Mouse (Mus musculus): ENCODE measurements around the gene Cyp1b1. TPM values are rescaled to one million over a fixed set of nuclear protein-coding genes. Genes with fewer than 3 reads are reported as not detected.

The Cyp1b1 gene
- polyA plus RNA-seq, 1 experiment from 2014 or later, result 6.9 TPM

- Histone ChIP-seq H3K4me3 (ENCODE audit: low read depth, low read length) (no peak overlapping the region), H3K36me3 (ENCODE audit: control insufficient read depth, insufficient read depth, low read length) (no peaks in the 10 kb centered on the region), H3K27ac (replicated peaks) (no peak overlapping the region), H3K9me3 (ENCODE audit: control insufficient read depth, low read length) (no peaks in the 10 kb centered on the region), H3K4me1 (replicated peaks; ENCODE audit: control insufficient read depth, insufficient read depth) (no peaks in the 10 kb centered on the region; the same call in 1 of the 2 replicates), H3K9ac (ENCODE audit: low read length) (no peak overlapping the region), H3K4me2 (replicated peaks; ENCODE audit: low read depth) (no peak overlapping the region), H3K27me3 (ENCODE audit: control insufficient read depth, insufficient read depth, low read length) (no peaks in the 10 kb centered on the region)
- DNase-seq (ENCODE audit: low spot score), result no peak
- 78% methylated on average over 3 of the region's 3 CpGs for WGBS
- no peak for ATAC-seq (ENCODE audit: low FRiP score, low TSS enrichment)
- TF ChIP-seq EP300 (optimal IDR thresholded peaks at IDR 0.05) (no peak), CTCF (IDR thresholded peaks at IDR 0.05; ENCODE audit: low read depth) (no peak)
Observed at GRCm38 (mm10) chr17:79737598-79737997, 22.7 kb upstream of the Cyp1b1 start.

GRCm38 (mm10) chr17:79733039-79733438, 18.2 kb upstream of the Cyp1b1 start:
- no peak for ATAC-seq (ENCODE audit: low FRiP score, low TSS enrichment)
- H3K4me3 ChIP-seq (ENCODE audit: low read depth, low read length), result no peak overlapping the region
- H3K9me3 ChIP-seq (ENCODE audit: control insufficient read depth, low read length), result no peaks in the 10 kb centered on the region
- no peak overlapping the region for H3K4me2 ChIP-seq (replicated peaks; ENCODE audit: low read depth)
- no peaks in the 10 kb centered on the region for H3K36me3 ChIP-seq (ENCODE audit: control insufficient read depth, insufficient read depth, low read length)
- no peak for DNase-seq (ENCODE audit: low spot score)
- 0 out of 2 replicates have a peak, but pooled peaks cover 5% of the 10 kb centered on the region for H3K4me1 ChIP-seq (replicated peaks; ENCODE audit: control insufficient read depth, insufficient read depth)
- H3K9ac ChIP-seq (ENCODE audit: low read length), result no peak overlapping the region
- TF ChIP-seq EP300 (optimal IDR thresholded peaks at IDR 0.05) (no peak), CTCF (IDR thresholded peaks at IDR 0.05; ENCODE audit: low read depth) (no peak)
- H3K27me3 ChIP-seq (ENCODE audit: control insufficient read depth, insufficient read depth, low read length), result no peaks in the 10 kb centered on the region
- WGBS, result 42% methylated on average over 4 of the region's 4 CpGs
- H3K27ac ChIP-seq (replicated peaks), result no peak overlapping the region

GRCm38 (mm10) chr17:79730988-79731387, 16.1 kb upstream of the Cyp1b1 start:
- Histone ChIP-seq H3K9ac (ENCODE audit: low read length) (no peak overlapping the region), H3K4me2 (replicated peaks; ENCODE audit: low read depth) (no peak overlapping the region), H3K4me3 (ENCODE audit: low read depth, low read length) (no peak overlapping the region), H3K9me3 (ENCODE audit: control insufficient read depth, low read length) (no peaks in the 10 kb centered on the region), H3K4me1 (replicated peaks; ENCODE audit: control insufficient read depth, insufficient read depth) (0 out of 2 replicates have a peak, but pooled peaks cover 6% of the 10 kb centered on the region), H3K27ac (replicated peaks) (no peak overlapping the region), H3K27me3 (ENCODE audit: control insufficient read depth, insufficient read depth, low read length) (no peaks in the 10 kb centered on the region), H3K36me3 (ENCODE audit: control insufficient read depth, insufficient read depth, low read length) (no peaks in the 10 kb centered on the region)
- WGBS, result 47% methylated on average over 8 of the region's 8 CpGs
- ATAC-seq (ENCODE audit: low FRiP score, low TSS enrichment) (no peak), DNase-seq (ENCODE audit: low spot score) (no peak)
- TF ChIP-seq EP300 (optimal IDR thresholded peaks at IDR 0.05), result no peak
- TF ChIP-seq CTCF (IDR thresholded peaks at IDR 0.05; ENCODE audit: low read depth), result no peak

GRCm38 (mm10) chr17:79728585-79729503, 14.0 kb upstream of the Cyp1b1 start:
- no peak overlapping the region for H3K4me3 ChIP-seq (ENCODE audit: low read depth, low read length)
- ATAC-seq (ENCODE audit: low FRiP score, low TSS enrichment), result peak; percentile 74; the same call in 1 of the 2 replicates
- DNase-seq (ENCODE audit: low spot score), result no peak
- no peaks in the 10 kb centered on the region for H3K9me3 ChIP-seq (ENCODE audit: control insufficient read depth, low read length)
- H3K4me2 ChIP-seq (replicated peaks; ENCODE audit: low read depth), result peak overlapping the region; percentile 41
- WGBS, result 18% methylated on average over 16 of the region's 16 CpGs
- 0 out of 2 replicates have a peak, but pooled peaks cover 6% of the 10 kb centered on the region for H3K4me1 ChIP-seq (replicated peaks; ENCODE audit: control insufficient read depth, insufficient read depth)
- no peaks in the 10 kb centered on the region for H3K27me3 ChIP-seq (ENCODE audit: control insufficient read depth, insufficient read depth, low read length)
- no peaks in the 10 kb centered on the region for H3K36me3 ChIP-seq (ENCODE audit: control insufficient read depth, insufficient read depth, low read length)
- no peak overlapping the region for H3K9ac ChIP-seq (ENCODE audit: low read length)
- 0 out of 2 replicates have a peak, but pooled peaks have one; percentile 1 for TF ChIP-seq CTCF (IDR thresholded peaks at IDR 0.05; ENCODE audit: low read depth)
- peak; percentile 77 for TF ChIP-seq EP300 (optimal IDR thresholded peaks at IDR 0.05)
- H3K27ac ChIP-seq (replicated peaks), result peak overlapping the region; percentile 49

GRCm38 (mm10) chr17:79728053-79728584, 13.3 kb upstream of the Cyp1b1 start:
- TF ChIP-seq EP300 (optimal IDR thresholded peaks at IDR 0.05), result no peak
- no peak for TF ChIP-seq CTCF (IDR thresholded peaks at IDR 0.05; ENCODE audit: low read depth)
- Histone ChIP-seq H3K9me3 (ENCODE audit: control insufficient read depth, low read length) (no peaks in the 10 kb centered on the region), H3K27me3 (ENCODE audit: control insufficient read depth, insufficient read depth, low read length) (no peaks in the 10 kb centered on the region), H3K36me3 (ENCODE audit: control insufficient read depth, insufficient read depth, low read length) (no peaks in the 10 kb centered on the region), H3K4me1 (replicated peaks; ENCODE audit: control insufficient read depth, insufficient read depth) (0 out of 2 replicates have a peak, but pooled peaks cover 6% of the 10 kb centered on the region), H3K4me3 (ENCODE audit: low read depth, low read length) (no peak overlapping the region), H3K9ac (ENCODE audit: low read length) (no peak overlapping the region), H3K27ac (replicated peaks) (peak overlapping the region; percentile 70), H3K4me2 (replicated peaks; ENCODE audit: low read depth) (peak overlapping the region; percentile 41)
- ATAC-seq (ENCODE audit: low FRiP score, low TSS enrichment) (no peak), DNase-seq (ENCODE audit: low spot score) (no peak)
- 23% methylated on average over 14 of the region's 14 CpGs for WGBS
